Mouse (Mus musculus) layer of hippocampus, adult 11-12 months (tissue): ENCODE results near the gene Btla.
A peak's percentile ranks its signal among the peaks of the same experiment; 100 is the strongest.

Source experiments
- DNase-seq: peaks from one replicate; pipeline ENCODE4 v3.0.0; 2022; ENCODE audit warnings: low spot score

The Btla gene

DNA sequence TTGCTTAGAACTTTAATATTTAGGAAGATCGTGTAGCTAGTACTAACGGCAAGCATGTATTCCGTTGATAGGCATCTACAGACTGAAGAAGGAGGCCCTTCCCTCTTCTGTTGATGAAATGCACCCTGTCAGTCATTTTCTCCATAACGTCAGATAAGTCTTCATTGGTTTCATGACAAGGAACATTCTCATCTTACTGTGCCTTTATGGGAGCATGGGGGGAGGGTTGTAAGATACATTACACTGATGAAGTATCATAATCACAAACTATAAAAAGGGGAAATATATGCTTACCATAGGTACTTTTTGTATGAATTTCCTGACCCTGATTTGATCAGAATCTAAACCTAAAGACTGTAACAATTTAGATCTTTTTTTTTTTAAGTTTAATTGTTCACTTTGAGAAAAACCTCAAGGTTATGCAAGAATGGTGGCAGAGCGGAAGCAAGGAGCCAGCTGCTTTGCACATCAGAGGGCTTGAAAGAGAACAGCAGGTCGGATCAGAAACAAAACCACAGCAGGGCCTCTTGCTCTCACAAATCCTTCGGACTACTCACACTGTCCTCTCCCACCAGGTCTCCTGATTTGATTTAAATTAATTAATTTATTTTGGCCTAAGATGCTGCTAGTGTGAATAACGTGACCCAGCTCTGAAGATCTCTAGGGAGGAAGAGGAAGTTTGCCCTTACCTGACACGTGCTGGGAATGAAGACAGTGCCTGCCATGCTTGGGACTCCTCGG is at the start of gene Btla:
Gene Btla (plus strand): TSS at position 668 of the 741 bp plus-strand sequence.
- DNase-seq: no peak

DNA sequence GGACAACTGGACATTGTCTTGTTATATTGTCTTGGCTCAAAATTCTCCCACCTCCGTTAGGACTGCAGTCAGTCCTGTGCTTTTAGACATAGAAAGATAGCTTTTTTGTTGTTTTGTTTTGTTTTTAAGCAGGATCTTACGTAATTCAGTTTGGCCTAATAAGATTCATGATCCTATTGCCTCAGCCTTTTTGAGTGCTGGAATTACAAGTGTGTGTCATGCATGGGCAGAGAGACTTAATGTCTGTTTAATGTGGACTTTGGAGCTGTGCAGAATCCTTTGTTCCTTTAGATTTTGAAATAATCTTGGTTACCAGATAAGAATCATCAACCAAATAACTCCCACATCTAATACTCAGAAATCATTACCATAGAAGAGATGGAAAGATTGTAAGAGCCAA is 45.6 kb upstream of the Btla start:
- no peak for DNase-seq

DNA sequence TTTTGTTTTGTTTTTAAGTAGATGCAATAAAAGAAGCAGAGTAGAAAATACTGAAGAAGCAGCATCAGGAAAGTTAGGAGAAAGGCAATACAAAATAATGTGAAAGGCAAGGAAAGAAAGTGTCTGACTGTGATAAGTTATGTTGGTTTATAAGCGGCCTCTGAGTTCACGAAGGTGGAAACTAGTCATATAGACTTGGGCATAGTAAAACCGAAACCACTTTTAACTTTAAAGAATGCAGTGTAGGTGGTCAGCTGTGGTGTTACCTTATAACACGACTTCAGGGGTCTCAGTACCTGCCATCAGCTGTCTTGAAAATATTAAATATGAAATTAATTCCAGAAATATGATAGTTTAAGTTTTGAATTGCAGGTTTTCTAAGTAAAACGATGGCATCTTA is 42.3 kb upstream of the Btla start:
- no peak for DNase-seq

DNA sequence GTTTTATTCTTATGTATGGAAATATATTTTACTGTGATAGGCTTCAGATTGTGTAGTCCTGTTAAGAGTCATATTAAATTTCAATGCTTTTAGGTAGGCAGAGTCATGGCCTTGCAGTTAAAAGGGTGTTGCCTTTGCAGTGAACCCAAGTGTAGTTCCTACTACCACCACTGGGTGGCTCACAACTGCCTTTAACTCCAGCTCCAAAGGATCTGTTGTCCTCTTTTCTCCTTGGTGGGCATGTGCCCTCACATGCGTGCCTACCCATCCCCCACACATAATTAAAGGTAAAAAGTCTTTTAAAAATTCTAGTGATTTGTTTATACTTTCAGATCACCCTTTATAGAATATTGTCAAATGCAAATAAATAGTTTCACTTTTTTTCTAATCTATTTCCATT is 31.5 kb upstream of the Btla start:
- peak; percentile 81 for DNase-seq

DNA sequence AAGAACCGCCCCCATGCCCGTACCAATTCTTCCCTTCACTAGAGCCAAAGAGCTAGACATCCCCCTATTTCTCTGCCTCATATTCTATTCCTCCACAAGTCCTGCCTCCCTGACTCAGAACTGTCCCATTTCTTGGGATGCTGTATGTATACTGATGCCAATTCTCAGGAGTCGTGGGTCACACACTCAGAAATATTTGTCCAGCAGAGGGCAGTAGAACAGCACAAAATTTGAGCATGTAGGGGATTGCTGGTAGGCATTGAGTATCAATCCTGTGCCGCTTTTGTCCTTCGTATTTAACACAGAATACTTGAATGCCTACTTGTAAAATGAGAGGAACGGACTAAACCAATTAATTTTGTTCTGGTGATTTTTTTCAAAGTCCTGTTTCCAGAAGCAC is 27.3 kb upstream of the Btla start:
- peak; percentile 80 for DNase-seq

DNA sequence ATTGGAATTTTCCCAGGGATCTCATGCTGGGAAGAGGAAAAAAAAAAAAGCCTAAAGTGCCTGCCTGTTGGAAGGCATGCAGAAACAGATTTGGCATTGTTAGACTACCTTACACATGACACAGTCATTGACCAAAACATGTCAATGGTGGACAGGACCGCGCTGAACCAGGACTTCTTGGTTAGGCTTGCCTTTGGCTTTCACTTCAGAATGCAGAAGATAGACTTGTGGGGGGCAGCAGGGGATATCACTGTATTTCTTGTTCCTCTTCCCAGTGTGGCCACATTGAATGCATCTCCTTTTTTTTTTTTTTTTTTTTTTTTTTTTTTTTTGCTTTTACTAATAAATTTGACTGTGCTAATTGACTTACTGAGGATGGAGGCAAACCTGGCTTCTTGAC is 22.7 kb upstream of the Btla start:
- no peak for DNase-seq

DNA sequence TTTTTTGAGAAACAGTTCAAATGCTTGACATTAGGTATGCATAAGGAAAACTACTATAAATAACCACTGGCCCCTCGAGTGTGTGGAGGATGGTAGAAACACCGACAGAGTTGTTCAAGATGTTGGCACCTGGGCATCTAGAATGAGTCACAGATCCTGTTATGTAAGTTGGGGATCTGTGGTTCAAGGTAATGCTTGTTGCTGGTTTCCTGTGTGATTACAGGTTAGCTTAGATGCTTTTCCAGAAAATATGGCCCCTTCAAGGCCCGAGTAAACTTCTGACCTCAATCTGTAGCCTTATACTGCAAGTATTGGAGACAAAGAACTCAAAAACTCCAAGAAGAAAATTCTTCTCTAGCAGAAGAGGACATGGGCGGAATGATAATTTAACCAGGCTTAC is 19.7 kb upstream of the Btla start:
- no peak for DNase-seq

DNA sequence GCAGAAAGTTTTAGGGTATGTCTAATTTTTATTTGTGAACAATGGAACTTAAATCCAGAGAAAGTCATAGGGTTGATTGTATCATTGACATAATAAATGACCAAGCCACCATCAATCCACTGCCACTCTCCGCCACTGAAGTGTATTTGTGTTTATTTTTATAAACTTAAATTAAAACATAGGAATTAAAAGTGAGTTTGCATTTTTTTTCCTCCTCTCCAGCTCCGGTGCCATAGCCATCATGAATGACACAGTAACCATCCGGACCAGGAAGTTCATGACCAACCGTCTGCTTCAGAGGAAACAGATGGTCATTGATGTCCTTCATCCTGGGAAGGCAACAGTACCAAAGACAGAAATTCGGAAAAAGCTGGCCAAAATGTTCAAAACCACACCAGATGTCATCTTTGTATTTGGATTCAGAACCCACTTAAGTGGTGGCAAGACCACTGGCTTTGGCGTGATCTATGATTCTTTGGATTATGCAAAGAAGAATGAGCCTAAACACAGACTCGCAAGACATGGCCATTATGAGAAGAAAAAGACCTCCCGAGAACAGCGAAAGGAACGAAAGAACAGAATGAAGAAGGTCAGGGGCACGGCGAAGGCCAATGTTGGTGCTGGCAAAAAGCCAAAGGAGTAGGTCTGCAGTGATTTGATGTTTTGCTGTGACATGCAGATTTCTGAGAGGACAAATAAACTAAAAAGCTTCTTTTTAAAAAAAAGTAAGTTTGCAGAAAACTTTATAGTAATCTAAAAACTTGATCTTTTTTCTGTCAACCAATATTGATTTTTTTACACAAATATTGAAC is 19.1 kb upstream of the Btla start:
- DNase-seq: no peak

DNA sequence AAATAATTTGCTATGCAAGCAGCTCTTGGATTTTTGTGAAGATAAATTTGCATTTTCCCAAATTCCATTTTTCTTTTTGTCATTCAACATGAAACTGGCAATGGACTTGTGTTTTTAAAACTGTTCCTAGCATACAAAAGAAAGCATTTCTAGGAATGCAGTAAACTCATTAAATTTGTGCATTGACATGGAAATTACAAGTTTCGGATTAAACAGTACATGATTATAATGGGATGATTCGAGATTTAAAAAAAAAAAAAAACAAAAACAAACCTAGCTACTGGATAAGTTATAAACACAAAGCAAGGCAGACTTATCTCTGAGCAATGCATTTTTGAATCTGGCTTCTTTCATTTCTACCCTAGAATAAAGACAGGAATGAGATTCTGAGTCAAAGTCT is 2.1 kb upstream of the Btla start:
- DNase-seq: no peak

DNA sequence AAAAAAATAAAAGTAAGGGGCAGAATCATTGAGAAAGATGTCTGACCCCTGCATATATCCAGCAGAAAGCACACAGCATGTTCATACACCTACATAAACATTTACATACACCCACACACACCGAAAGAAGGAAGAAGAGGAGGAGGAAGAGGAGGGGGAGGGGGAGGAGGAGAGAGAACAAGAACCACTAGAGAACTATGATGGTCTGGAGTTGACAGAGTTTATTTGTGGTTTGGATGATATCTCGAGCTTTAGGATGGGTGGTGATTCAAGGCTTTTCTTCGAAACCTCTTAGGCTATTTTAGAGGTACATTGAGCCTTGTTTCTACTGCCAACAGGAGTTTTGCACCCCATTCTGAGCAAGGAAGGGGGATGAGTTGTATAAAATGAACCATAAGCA is 1.3 kb upstream of the Btla start:
- no peak for DNase-seq

DNA sequence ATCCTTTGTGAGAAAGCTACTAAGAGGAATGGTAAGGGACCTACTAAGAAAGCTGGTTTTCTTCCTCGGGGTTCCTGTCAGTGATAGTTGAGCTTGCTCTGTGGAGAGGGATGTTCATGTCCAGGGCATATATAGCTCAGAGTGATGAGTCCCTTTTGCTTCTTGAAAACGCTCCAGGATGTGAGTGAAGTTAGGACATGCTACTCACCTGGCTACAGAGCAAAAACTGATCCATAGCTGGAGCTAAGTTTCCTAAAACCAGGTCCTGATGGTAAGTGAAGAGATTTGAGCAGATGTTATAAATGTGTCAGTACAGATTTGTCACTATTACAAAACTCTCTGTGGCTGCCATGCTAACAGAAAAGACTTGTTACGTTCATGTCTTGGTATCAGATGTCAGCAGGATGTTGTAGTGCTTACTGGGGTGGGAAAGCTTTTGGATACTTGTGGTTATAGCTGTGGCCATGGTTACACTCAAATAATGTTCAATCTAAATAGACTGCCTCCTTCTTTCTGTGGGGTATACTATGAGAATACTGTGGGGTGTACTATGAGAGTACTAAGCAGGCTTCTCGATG is 405 bp downstream of the Btla start:
- no peak for DNase-seq

DNA sequence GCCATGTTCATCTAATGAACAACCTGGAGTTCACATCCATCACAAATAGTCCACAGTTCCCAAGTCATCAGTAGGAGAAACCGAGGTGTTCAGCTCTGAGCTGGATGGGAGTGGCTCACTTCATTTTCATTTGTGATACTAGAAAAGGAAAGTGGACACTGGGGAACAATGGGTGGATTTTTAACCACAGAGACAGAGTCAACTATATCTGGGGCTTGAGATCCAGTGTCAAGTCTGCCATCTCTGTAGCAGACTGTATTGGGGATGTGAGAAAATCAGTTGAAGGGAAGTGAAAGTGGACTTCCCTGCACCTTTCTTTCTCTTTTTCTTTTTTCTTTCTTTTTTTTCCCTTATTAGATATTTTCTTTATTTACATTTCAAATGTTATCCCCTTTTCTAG is 2.9 kb downstream of the Btla start:
- DNase-seq: no peak

DNA sequence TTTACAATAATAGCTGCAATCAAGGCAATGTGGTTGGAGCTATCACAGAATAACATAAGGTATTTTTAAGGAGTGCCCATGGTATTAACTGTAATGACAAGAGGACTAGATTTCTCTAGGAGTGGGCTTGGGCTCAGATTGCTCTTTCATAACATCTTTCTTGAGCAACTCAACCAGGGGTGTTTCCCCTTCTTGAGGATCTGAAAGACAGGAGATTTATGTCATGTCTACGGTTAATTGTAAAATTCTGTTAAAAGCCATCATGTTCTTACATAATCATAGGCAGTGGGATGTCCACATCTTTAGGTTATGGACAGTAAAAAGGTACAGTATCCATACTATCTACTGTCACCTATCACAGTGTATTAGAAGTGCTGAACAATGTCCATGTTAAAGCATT is 7.2 kb downstream of the Btla start:
- DNase-seq: no peak

DNA sequence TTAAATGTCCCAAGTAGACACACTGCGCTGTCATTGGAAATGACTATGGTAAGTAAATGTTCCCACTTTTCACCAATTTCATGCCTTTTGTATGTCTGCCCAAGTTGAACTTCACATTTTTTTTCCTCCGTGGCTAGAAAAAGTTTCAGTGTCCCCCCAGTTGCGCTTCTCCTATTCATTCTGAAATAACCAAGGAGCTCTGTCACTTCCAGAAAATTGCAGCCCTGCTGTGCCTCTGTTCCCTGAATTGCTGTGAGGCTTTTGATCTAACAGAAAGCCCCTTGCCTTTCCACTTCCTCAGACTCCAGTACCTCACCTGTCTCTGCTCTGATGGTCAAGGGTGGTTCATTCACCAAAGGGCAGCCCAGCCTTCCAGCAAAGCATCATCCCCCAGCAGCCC is 8.9 kb downstream of the Btla start:
- no peak for DNase-seq

DNA sequence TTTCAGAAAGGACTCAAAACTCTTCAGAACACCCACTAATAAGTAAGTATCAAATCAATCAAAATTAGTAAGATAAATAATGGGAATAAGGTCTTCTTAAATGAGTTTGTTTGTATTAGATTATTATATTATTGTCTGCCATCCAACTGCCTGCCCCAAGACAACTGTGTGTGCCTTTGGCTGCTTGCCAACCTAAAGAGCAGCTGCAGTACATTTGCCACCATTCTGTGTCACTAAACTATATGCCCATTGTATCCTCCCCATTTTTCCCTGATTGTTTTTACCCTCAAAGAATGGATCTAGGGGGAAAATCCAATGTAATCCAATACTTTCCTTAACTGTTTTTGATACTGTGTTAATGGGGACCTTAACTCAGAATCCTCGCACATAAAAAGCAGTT is 18.6 kb downstream of the Btla start:
- no peak for DNase-seq

DNA sequence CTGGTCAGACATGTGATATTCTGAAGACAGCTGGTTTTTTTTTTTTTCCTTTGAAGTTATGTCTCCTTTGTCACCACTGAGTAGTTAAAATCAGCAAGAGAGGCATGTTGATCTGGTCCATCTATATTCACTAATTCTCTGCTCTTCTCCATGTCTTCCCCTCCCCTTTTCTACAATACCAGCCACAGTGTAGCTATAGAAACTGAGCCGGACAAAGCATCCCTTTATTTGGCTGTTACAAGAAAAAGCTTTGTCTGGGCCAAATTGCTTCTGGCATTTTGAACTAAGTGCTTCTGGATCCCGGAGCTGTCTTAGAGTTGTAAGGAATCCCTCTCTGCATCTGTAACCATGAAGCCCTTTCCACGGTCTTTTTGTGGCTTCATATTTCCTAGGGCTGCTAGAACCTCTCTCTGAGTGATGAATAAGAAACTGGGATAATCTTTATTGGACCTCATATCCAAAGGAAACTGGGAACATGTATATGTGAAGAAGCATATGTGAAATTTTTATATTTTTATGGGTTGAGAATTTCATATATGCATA is 20.9 kb downstream of the Btla start:
- DNase-seq: no peak

DNA sequence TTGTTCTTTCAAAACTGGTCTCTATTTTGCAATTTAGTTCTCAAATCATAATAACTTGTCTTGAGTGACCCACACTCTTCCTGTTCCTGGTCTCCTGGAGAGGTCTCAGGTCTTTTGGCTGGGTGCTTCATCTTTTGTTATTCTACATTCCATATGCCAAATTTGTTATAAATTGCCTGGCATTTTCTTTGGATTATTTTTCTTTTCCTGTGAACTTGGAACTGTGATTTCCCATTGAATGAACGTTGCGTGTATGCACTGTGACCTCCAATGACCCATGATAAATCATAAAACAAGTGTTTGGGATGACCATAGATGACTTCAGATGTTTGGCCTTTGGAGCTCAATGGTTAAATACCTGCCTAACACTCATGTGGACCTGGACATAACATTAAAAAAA is 25.6 kb downstream of the Btla start:
- no peak for DNase-seq

DNA sequence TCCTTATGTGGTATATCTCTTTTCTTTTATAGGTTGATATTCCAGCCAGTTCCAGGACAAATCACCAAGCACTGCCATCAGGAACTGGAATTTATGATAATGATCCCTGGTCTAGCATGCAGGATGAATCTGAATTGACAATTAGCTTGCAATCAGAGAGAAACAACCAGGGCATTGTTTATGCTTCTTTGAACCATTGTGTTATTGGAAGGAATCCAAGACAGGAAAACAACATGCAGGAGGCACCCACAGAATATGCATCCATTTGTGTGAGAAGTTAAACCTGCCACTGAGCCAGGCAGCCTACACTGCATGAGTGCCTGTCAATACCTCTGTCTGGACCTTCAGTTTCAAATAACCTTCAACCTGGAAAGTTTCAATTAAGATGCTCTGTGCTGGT is 26.2 kb downstream of the Btla start:
- DNase-seq: no peak

DNA sequence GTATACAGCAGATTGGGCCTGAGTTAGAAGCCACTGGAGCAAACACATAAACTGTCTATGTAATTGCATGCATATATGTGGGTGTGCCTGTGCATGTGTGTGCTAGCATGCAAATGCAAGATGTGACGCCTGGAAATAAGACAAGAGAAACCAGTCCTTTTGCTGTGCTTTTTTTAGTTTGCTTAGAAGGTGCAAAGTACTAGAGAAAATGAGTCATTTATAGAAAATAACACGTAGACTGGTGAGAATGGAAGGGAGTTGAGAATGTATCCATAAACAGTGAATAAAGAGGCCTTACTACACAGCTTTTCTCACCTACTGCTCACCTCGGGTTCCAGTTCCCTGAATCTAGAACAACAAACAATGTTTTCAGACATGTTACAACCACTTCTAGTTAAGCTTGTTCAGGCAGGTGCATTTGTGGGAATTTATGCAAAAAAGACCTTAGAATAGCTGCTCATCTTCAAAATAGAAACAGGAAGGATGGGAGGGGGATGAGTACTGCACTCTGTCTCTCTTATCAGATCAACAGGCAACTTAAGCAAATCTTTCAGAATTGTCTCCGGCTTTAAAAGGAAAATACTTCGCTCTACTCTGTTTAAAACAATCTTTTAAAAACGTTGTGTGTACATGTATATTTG is 27.8 kb downstream of the Btla start:
- DNase-seq: no peak

DNA sequence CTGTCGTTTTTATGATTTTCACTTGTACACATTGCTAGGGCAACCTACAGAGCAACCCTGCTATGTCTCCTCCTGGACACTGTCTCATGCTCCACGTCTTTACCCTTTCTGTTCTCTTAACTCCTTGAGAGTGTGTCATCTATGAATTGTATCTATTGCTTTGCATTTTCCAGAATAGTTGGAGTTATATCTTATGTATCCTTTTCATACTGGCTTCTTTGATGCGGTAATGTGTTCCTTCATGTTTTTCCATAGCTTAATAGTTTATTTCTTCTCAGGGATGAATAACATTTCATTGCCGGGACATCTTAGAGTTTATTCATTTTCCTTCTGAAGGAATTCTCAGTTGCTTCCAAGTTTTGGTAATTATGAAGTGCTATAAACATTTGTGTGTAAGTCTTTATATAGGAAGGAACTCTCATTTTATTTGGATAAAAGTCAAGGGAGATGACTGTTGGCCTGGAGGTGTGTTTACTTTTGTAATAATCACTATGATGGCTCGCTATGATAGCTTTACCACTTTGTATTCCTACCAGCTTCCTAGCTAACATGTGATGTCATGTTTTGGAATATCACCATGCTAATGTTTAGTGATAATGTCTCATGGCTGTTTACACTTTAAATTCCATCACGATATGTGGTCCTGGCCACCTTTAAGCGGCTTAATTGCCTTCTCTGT is 31.2 kb downstream of the Btla start:
- DNase-seq: no peak

DNA sequence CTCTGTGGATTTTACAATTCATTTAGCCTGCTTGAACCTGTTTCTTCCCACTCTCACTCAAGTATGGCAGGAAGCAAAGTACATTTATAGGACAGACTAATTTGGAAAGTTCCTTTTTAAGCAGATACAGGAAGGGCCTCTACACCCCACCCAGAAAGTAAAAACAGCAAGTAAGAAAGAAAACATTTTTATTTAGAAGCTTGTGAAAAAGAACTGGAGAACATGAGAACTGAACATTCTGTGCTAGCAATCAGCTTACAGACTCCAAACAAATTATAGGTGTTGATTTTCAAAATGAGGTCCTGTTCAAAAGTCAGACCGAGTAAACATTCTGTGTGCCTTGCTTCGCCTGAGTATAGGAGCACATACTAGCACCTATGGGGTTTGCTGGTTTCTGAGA is 32.8 kb downstream of the Btla start:
- no peak for DNase-seq

DNA sequence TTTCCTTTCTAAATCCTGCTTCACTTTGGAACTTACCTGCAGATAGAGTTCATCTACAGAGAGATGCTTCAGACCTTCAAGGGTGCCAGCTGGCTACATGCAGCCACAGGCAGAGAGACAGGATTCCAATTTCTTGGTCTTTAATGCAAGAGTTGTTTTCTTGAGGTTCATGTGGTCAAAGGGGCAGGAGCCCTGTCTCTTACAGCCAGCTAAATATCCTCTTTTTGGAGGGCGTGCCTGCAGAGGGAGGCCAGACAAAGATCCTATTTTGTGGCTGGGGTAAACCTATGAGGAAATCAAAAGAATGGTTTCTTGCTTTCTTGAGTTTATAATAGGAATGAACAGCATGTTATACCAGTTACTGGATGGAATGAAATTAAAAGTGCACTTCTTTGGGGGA is 33.5 kb downstream of the Btla start:
- no peak for DNase-seq
